ENCODE assay signal across 9 mouse cellular contexts in the genomic region with DNA sequence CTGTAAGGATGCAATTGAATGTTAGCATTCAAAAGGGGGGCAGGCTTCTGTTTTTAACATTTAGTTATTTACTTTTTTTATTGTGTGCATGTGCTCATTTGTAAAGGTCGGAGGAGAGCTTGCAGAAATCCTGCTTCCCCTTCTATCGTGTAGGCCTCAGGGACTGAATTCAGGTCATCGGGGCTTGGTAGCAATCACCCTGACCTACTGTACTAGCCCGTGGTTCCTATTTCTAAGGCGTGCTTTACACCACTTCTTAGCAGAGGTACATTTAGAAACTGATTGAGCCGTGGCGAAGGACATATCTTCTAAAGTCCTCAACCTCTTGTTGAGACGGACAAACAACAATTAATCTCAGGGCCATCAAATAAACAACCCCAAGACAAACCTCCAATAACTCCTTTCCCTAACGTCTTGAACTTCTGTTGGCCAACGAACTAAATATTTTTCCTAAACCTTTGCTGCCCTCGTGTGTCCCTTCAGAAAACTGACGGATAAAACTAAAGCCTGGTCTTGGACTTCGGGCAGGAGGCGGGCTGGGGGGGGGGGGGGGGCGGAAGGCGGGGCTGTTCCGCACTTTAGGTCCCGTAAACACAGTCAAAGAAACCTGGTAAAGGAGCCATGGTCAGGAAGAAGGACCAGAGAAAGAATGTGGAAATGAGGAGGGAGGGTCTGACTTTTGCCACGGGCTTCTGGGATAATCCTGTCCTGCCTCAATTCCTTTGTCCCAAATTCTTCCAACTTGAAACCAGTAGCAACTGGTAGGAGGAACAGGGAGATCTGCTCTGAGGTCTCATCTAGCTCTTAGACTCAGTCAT. TPM values are rescaled to one million over a fixed set of nuclear protein-coding genes. Genes with fewer than 3 reads are reported as not detected.
DNase-seq lines count a peak whose midpoint lies in the region; ATAC-seq lines count a peak whose summit lies in the region.
"Had no signal": no experiment of that assay in that cellular context is flagged by ENCODE, and none has a peak within 500 bp of the region (broad histone marks: within the 10 kb centered on the region; RNA-seq: fewer than 3 reads in every experiment).

No protein-coding gene starts in this region.

- 0 out of 2 replicates have a peak, but pooled peaks cover 7% of the 10 kb centered on the region for H3K4me1 ChIP-seq in heart, embryonic 13.5 days
- H3K4me1 ChIP-seq in limb, embryonic 15.5 days: peaks cover 7% of the 10 kb centered on the region
- H3K4me1 ChIP-seq in stomach, embryonic 14.5 days (ENCODE audit: control insufficient read depth, insufficient read depth, low read length): no peaks in the 10 kb centered on the region

- intact Hi-C loops in heart, postnatal 36 days (cut with DNase I): loop anchor here (2.0 to 10.0 kb wide), 3 partner anchors 1102 to 1564 kb away; no protein-coding TSS in a partner anchor

- peaks cover 41% of the 10 kb centered on the region for H3K27me3 ChIP-seq in heart, embryonic 13.5 days (replicated peaks)
- peaks cover 26% of the 10 kb centered on the region for H3K27me3 ChIP-seq in limb, embryonic 15.5 days
- peaks cover 24% of the 10 kb centered on the region for H3K27me3 ChIP-seq in stomach, embryonic 14.5 days (ENCODE audit: control insufficient read depth, insufficient read depth, low read length)

- peaks cover 6% of the 10 kb centered on the region for H3K9me3 ChIP-seq in heart, embryonic 13.5 days
- no peaks in the 10 kb centered on the region for H3K9me3 ChIP-seq in limb, embryonic 15.5 days
- H3K9me3 ChIP-seq in stomach, embryonic 14.5 days (ENCODE audit: control insufficient read depth, low read depth, low read length): 0 out of 2 replicates have a peak, but pooled peaks cover 6% of the 10 kb centered on the region

- 12% methylated on average over 19 of the region's 19 CpGs for WGBS in heart, embryonic 13.5 days
- 11% methylated on average over 19 of the region's 19 CpGs for WGBS in limb, embryonic 15.5 days
- 13% methylated on average over 19 of the region's 19 CpGs for WGBS in stomach, embryonic 14.5 days

- no peak for ATAC-seq in heart, embryonic 13.5 days (ENCODE audit: extremely low read depth, insufficient number of reproducible peaks, low FRiP score, low TSS enrichment)
- no peak for ATAC-seq in limb, embryonic 15.5 days (ENCODE audit: insufficient number of reproducible peaks, low FRiP score, low TSS enrichment, low read depth)
- ATAC-seq in stomach, embryonic 14.5 days (ENCODE audit: insufficient number of reproducible peaks, insufficient read depth, low FRiP score, low read depth): no peak

- peak overlapping the region; percentile 64 for H3K4me2 ChIP-seq in heart, embryonic 13.5 days
- peak overlapping the region; percentile 40 for H3K4me2 ChIP-seq in limb, embryonic 15.5 days
- H3K4me2 ChIP-seq in stomach, embryonic 14.5 days (replicated peaks; ENCODE audit: low read depth, low read length): peak overlapping the region; percentile 31

- DNase-seq in heart, adult 11 months: peak; percentile 55
- DNase-seq in heart, postnatal 36 days: no peak
- DNase-seq in NIH3T3 (ENCODE audit: low read depth): peak; percentile 81
- DNase-seq in urinary bladder, adult 2 months (ENCODE audit: low spot score): no peak
- DNase-seq in left cerebral cortex, adult 11 months (ENCODE audit: low spot score): no peak

- peak overlapping the region; percentile 33; the same call in 1 of the 2 replicates for H3K4me3 ChIP-seq in heart, embryonic 13.5 days
- peak overlapping the region; percentile 16; the same call in 1 of the 2 replicates for H3K4me3 ChIP-seq in limb, embryonic 15.5 days
- no peak overlapping the region for H3K4me3 ChIP-seq in stomach, embryonic 14.5 days (ENCODE audit: low read depth, low read length)

- no peaks in the 10 kb centered on the region for H3K36me3 ChIP-seq in heart, embryonic 13.5 days
- no peaks in the 10 kb centered on the region for H3K36me3 ChIP-seq in limb, embryonic 15.5 days
- no peaks in the 10 kb centered on the region for H3K36me3 ChIP-seq in stomach, embryonic 14.5 days (ENCODE audit: control insufficient read depth, insufficient read depth, low read length)

- peak overlapping the region; percentile 56; the same call in 1 of the 2 replicates for H3K9ac ChIP-seq in heart, embryonic 13.5 days
- H3K9ac ChIP-seq in limb, embryonic 15.5 days: no peak overlapping the region
- H3K9ac ChIP-seq in stomach, embryonic 14.5 days (replicated peaks; ENCODE audit: low read depth, low read length): no peak overlapping the region

- no peak overlapping the region for H3K27ac ChIP-seq in heart, embryonic 13.5 days (replicated peaks)
- no peak overlapping the region for H3K27ac ChIP-seq in limb, embryonic 15.5 days
- no peak overlapping the region for H3K27ac ChIP-seq in stomach, embryonic 14.5 days (ENCODE audit: low read length)

RNA-seq across cellular contexts. Expression of a gene that starts 10.8 kb away (rescaled TPM):
- total RNA-seq in heart, postnatal 36 days (2021): under 1 TPM; 0.11 to 0.36 TPM
- polyA plus RNA-seq in heart, embryonic 13.5 days (2015; fragmentation: Nextera tagmentation; extraction: Ambion mirVana): 0.09 and 0.16 TPM in 2 replicates
- 12.8 and 14.8 TPM in 2 replicates for polyA plus RNA-seq in limb, embryonic 15.5 days (2015; fragmentation: Nextera tagmentation; extraction: Ambion mirVana)
- polyA plus RNA-seq in stomach, embryonic 14.5 days (2014; fragmentation: Nextera tagmentation; extraction: Ambion mirVana): 0.94 and 1.2 TPM in 2 replicates
- 0.74 and 0.84 TPM in 2 replicates for polyA plus RNA-seq in urinary bladder, adult 2 months (2012; rRNA removed)
- total RNA-seq: MEL had no signal

Comparison
In these comparisons a context has a peak if more than half of its experiments do, and no peak if none do; other contexts are left out.
1. DNase-seq: peak in heart, adult 11 months (single experiment) and NIH3T3 (single experiment); none in heart, postnatal 36 days (0 of 2), urinary bladder, adult 2 months (single experiment) and left cerebral cortex, adult 11 months (single experiment).
2. Peak in every context shown above with its lines, with median percentiles within 50 percentile points of each other: H3K4me2 ChIP-seq.